Mouse (Mus musculus) naive thymus-derived CD4-positive, alpha-beta T cell, adult 5 months (primary cell): ENCODE measurements around the gene Skint4. TPM values are rescaled to one million over a fixed set of nuclear protein-coding genes. Genes with fewer than 3 reads are reported as not detected.

ENCODE experiments used
- polyA plus RNA-seq: library from polyadenylated mRNA; unstranded; fragments of 100-300 nt; shearing (Covaris generic); gene quantifications from one replicate; pipeline ENCODE4 v1.2.1, GENCODE M21; 2017

Skint4 gene
- not detected for polyA plus RNA-seq

GRCm38 (mm10) chr4:112071716-112072115 lies at the start of gene Skint4:
Skint4 (plus strand) TSS chr4:112072016.

Other genes starting within 250 kb of the Skint4 start
- not detected for gene Slc5a9, start 169.1 kb upstream of the Skint4 start, polyA plus RNA-seq
- gene Skint8, start 152.6 kb upstream of the Skint4 start, polyA plus RNA-seq: not detected
- gene Skint7, start 99.1 kb upstream of the Skint4 start, polyA plus RNA-seq: not detected
- gene Skint1, start 65.7 kb upstream of the Skint4 start, polyA plus RNA-seq: not detected
- gene Skint3, start 160.2 kb downstream of the Skint4 start, polyA plus RNA-seq: not detected